Mouse (Mus musculus) limb, embryonic 14.5 days (tissue): ENCODE results near the gene Zfp318. TPM values are rescaled to one million over a fixed set of nuclear protein-coding genes. Genes with fewer than 3 reads are reported as not detected.

Experiments
- ATAC-seq: fragments of 200-750 bp; cut with Nextera tagmentation; 2 replicates; pipeline ENCODE4 v1.8.0; 2017; ENCODE audit warnings: low read depth, moderate number of reproducible peaks, moderate TSS enrichment; ENCODE audit not compliant: low FRiP score
- DNase-seq: peaks from one replicate; pipeline ENCODE4 v3.0.0-alpha.2; 2015; ENCODE audit warnings: low spot score
- H3K27ac ChIP-seq: fragments of 300-500 bp; sonication (generic); replicated peaks from 2 replicates; pipeline ENCODE4 v1.5.1; 2014; ENCODE audit warnings: low read depth, mild to moderate bottlenecking, low read length, moderate library complexity, mixed read lengths
- H3K27me3 ChIP-seq: fragments of 300-500 bp; sonication (generic); 2 replicates; pipeline ENCODE4 v1.6.1; 2014; ENCODE audit warnings: low read length, mixed read lengths; ENCODE audit not compliant: control insufficient read depth, insufficient read depth
- H3K36me3 ChIP-seq: fragments of 300-500 bp; sonication (generic); 2 replicates; pipeline ENCODE4 v1.6.1; 2014; ENCODE audit warnings: mild to moderate bottlenecking, low read length, moderate library complexity, mixed read lengths; ENCODE audit not compliant: control insufficient read depth, insufficient read depth
- H3K4me1 ChIP-seq: fragments of 300-500 bp; sonication (generic); 2 replicates; pipeline ENCODE4 v1.6.1; 2014; ENCODE audit warnings: antibody characterized with exemption, low read length, mixed read lengths; ENCODE audit not compliant: control insufficient read depth, insufficient read depth
- H3K4me2 ChIP-seq: fragments of 300-500 bp; sonication (generic); replicated peaks from 2 replicates; pipeline ENCODE4 v1.6.1; 2014; ENCODE audit warnings: low read depth, mild to moderate bottlenecking, low read length, moderate library complexity; ENCODE audit not compliant: severe bottlenecking
- H3K4me3 ChIP-seq: fragments of 300-500 bp; sonication (generic); replicated peaks from 2 replicates; pipeline ENCODE4 v1.5.1; 2014; ENCODE audit warnings: low read length
- H3K9ac ChIP-seq: fragments of 300-500 bp; sonication (generic); 2 replicates; pipeline ENCODE4 v1.6.1; 2014; ENCODE audit warnings: mild to moderate bottlenecking, low read depth, low read length, moderate library complexity; ENCODE audit not compliant: severe bottlenecking
- H3K9me3 ChIP-seq: fragments of 300-500 bp; sonication (generic); 2 replicates; pipeline ENCODE4 v1.6.1; 2016; ENCODE audit warnings: low read length; ENCODE audit not compliant: control insufficient read depth
- POLR2A ChIP-seq: fragments of 200-500 bp; IDR thresholded peaks from 2 replicates; pipeline ENCODE4 v1.8.0; 2012; ENCODE audit warnings: inconsistent platforms, mild to moderate bottlenecking, moderate library complexity, borderline replicate concordance; ENCODE audit not compliant: insufficient read depth, insufficient read length; ENCODE audit errors: extremely low read depth
- WGBS: fragments of 180-500 bp; shearing (Covaris S2); extraction: QIAGEN DNeasy Blood & Tissue Kit; methylation state at CpG from one replicate; pipeline ENCODE4 v1.1.7; 2014; 5-methylcytosine and 5-hydroxymethylcytosine counted together
- polyA plus RNA-seq, 2 experiments: library from polyadenylated mRNA; depleted of rRNA in 1 of 2; stranded (reverse) in 1 of 2; unstranded in 1 of 2; fragments of >200 nt; fragmentation: Nextera tagmentation in 1 of 2; extraction: Ambion mirVana in 1 of 2; gene quantifications; 2 replicates each; pipeline versions ENCODE4 v1.2.1 to v1.2.3; 2012 to 2014

Zfp318 gene
- polyA plus RNA-seq, 2 experiments = 18.4 to 23.0 TPM

- Histone ChIP-seq H3K27me3 (no peaks in the 10 kb centered on the region), H3K9me3 (no peaks in the 10 kb centered on the region), H3K4me2 (no peak overlapping the region), H3K36me3 (no peaks in the 10 kb centered on the region), H3K4me3 (no peak overlapping the region), H3K27ac (no peak overlapping the region), H3K9ac (no peak overlapping the region), H3K4me1 (no peaks in the 10 kb centered on the region)
- DNase-seq (peak; percentile 36), ATAC-seq (peak; percentile 57; the same call in 1 of the 2 replicates)
- whole genome bisulfite sequencing = 21% methylated on average over 22 of the region's 23 CpGs
- no peak for TF ChIP-seq POLR2A
These were observed 53.3 kb downstream of the Zfp318 start for GRCm38 (mm10) chr17:46436672-46437366.

- no peaks in the 10 kb centered on the region for H3K36me3 ChIP-seq
- no peak within 1 kb of the TSS for H3K4me3 ChIP-seq
- DNase-seq (no peak), ATAC-seq (no peak)
- WGBS = 83% methylated on average over 4 of the region's 4 CpGs
- no peak within 1 kb of the TSS for H3K4me2 ChIP-seq
- H3K9ac ChIP-seq = no peak within 1 kb of the TSS
- peaks cover 13% of the 10 kb centered on the region for H3K27me3 ChIP-seq
- H3K4me1 ChIP-seq = no peaks in the 10 kb centered on the region
- TF ChIP-seq POLR2A = no peak
- H3K9me3 ChIP-seq = no peaks in the 10 kb centered on the region
- H3K27ac ChIP-seq = no peak within 1 kb of the TSS
These were observed 54.9 kb downstream of the Zfp318 start, which contains the start of gene Slc22a7 for GRCm38 (mm10) chr17:46438298-46438873. TSS of gene Slc22a7 (minus strand) at chr17:46438457.

- WGBS = 92% methylated on average over 10 of the region's 10 CpGs
- TF ChIP-seq POLR2A = no peak
These were observed 55.6 kb downstream of the Zfp318 start for GRCm38 (mm10) chr17:46439176-46439575.

GRCm38 (mm10) chr17:46444839-46445579 is 61.5 kb downstream of the Zfp318 start:
- Histone ChIP-seq H3K9me3 (no peaks in the 10 kb centered on the region), H3K27ac (no peak overlapping the region), H3K9ac (peak overlapping the region; percentile 50), H3K4me3 (peak overlapping the region; percentile 36), H3K4me1 (peaks cover 4% of the 10 kb centered on the region; the same call in 1 of the 2 replicates), H3K4me2 (peak overlapping the region; percentile 64), H3K27me3 (peaks cover 46% of the 10 kb centered on the region), H3K36me3 (no peaks in the 10 kb centered on the region)
- no peak for ATAC-seq
- WGBS = under 1% methylated on average over 38 of the region's 50 CpGs
- no peak for DNase-seq
- no peak for TF ChIP-seq POLR2A

More at GRCm38 (mm10) chr17:46439176-46439575, 55.6 kb downstream of the Zfp318 start:
- H3K9me3 ChIP-seq = no peaks in the 10 kb centered on the region
- H3K27ac ChIP-seq = no peak overlapping the region
- no peak overlapping the region for H3K9ac ChIP-seq
- no peaks in the 10 kb centered on the region for H3K4me1 ChIP-seq
- H3K4me3 ChIP-seq = no peak overlapping the region
- no peaks in the 10 kb centered on the region for H3K36me3 ChIP-seq
- H3K27me3 ChIP-seq = peaks cover 21% of the 10 kb centered on the region
- no peak for ATAC-seq
- DNase-seq = no peak
- no peak overlapping the region for H3K4me2 ChIP-seq

- no peak for TF ChIP-seq POLR2A
- Histone ChIP-seq H3K27me3 (peaks cover 46% of the 10 kb centered on the region), H3K4me3 (no peak overlapping the region), H3K27ac (no peak overlapping the region), H3K36me3 (no peaks in the 10 kb centered on the region), H3K9me3 (no peaks in the 10 kb centered on the region), H3K4me2 (no peak overlapping the region), H3K9ac (no peak overlapping the region), H3K4me1 (peaks cover 4% of the 10 kb centered on the region; the same call in 1 of the 2 replicates)
- DNase-seq (no peak), ATAC-seq (no peak)
- 96% methylated on average over 16 of the region's 16 CpGs for WGBS
These were observed 62.7 kb downstream of the Zfp318 start for GRCm38 (mm10) chr17:46446264-46446663.
